In genomic region chr7:110221586-110222481, GRCm38 (mm10) we compare ENCODE assay signal across 8 mouse cellular contexts. TPM values are rescaled to one million over a fixed set of nuclear protein-coding genes. Genes with fewer than 3 reads are reported as not detected.
DNase-seq lines count a peak whose midpoint lies in the region; ATAC-seq and TF ChIP-seq lines count a peak whose summit lies in the region.

Swap70 (plus strand) TSS chr7:110221711.

- peaks cover 7 to 14% of the 10 kb centered on the region in 2 experiments for H3K4me1 ChIP-seq in MEL (ENCODE audit: control insufficient read depth in 1 of 2, insufficient read depth in 2 of 2, low read length in 2 of 2)
- H3K4me1 ChIP-seq in hindbrain, embryonic 10.5 days (replicated peaks) = peaks cover 14% of the 10 kb centered on the region
- peaks cover 3% of the 10 kb centered on the region for H3K4me1 ChIP-seq in lung, postnatal 0 days (ENCODE audit: insufficient read depth, low read depth, low read length)

- WGBS in hindbrain, embryonic 10.5 days = under 1% methylated on average over 73 of the region's 73 CpGs
- WGBS in lung, postnatal 0 days = under 1% methylated on average over 53 of the region's 73 CpGs

- peak in 2 of 3 experiments; percentile 30 to 46; a peak in 4 of 6 replicates for TF ChIP-seq CTCF in MEL (IDR thresholded peaks at IDR 0.05 in 2 of 3, conservative IDR thresholded peaks at IDR 0.05 in 1 of 3; ENCODE audit: control insufficient read depth in 1 of 3, insufficient read depth in 1 of 3, low read depth in 2 of 3, low read length in 3 of 3, poor library complexity in 1 of 3, severe bottlenecking in 1 of 3)
- TF ChIP-seq CTCF in lung, postnatal 0 days (IDR thresholded peaks at IDR 0.05) = peak; percentile 66

- ATAC-seq in frontal cortex, adult (ENCODE audit: low TSS enrichment) = peak; percentile 93
- peak; percentile 99 for ATAC-seq in lung, postnatal 0 days

- peak within 1 kb of the TSS; percentile 76 for H3K4me2 ChIP-seq in lung, postnatal 0 days (replicated peaks; ENCODE audit: low read depth, low read length)

- TF ChIP-seq RAD21 in MEL (IDR thresholded peaks at IDR 0.05; ENCODE audit: low read depth, low read length) = no peak

- H3K36me3 ChIP-seq in MEL (ENCODE audit: control insufficient read depth in 1 of 2, insufficient read depth in 2 of 2, low read length in 2 of 2) = peaks cover under 1 to 14% of the 10 kb centered on the region in 2 experiments; a peak in 3 of 4 replicates
- H3K36me3 ChIP-seq in hindbrain, embryonic 10.5 days = peaks cover 15% of the 10 kb centered on the region
- H3K36me3 ChIP-seq in lung, postnatal 0 days (ENCODE audit: insufficient read depth, low read length) = no peaks in the 10 kb centered on the region

- H3K27me3 ChIP-seq in MEL (ENCODE audit: control insufficient read depth in 1 of 2, insufficient read depth in 2 of 2, low read length in 2 of 2) = no peaks in the 10 kb centered on the region
- no peaks in the 10 kb centered on the region for H3K27me3 ChIP-seq in hindbrain, embryonic 10.5 days (ENCODE audit: insufficient read depth, poor library complexity, severe bottlenecking)
- H3K27me3 ChIP-seq in lung, postnatal 0 days (replicated peaks; ENCODE audit: insufficient read depth, low read length) = no peaks in the 10 kb centered on the region

- peak within 1 kb of the TSS; percentile 75 to 86 for H3K4me3 ChIP-seq in MEL (ENCODE audit: control insufficient read depth in 1 of 2, insufficient read depth in 1 of 2, low read depth in 2 of 2, low read length in 2 of 2)
- H3K4me3 ChIP-seq in hindbrain, embryonic 10.5 days = peak within 1 kb of the TSS; percentile 87
- H3K4me3 ChIP-seq in lung, postnatal 0 days (ENCODE audit: low read depth, low read length) = peak within 1 kb of the TSS; percentile 96

- H3K27ac ChIP-seq in MEL (ENCODE audit: control insufficient read depth, low read depth, low read length) = peak within 1 kb of the TSS; percentile 66
- H3K27ac ChIP-seq in hindbrain, embryonic 10.5 days = peak within 1 kb of the TSS; percentile 95
- H3K27ac ChIP-seq in lung, postnatal 0 days (ENCODE audit: low read length) = peak within 1 kb of the TSS; percentile 94

- peak; percentile 91 to 96 for TF ChIP-seq POLR2A in MEL (IDR thresholded peaks at IDR 0.05; ENCODE audit: control insufficient read depth in 1 of 2, insufficient read depth in 1 of 2, low read depth in 1 of 2, low read length in 2 of 2, poor library complexity in 1 of 2)

- no peak for TF ChIP-seq EP300 in MEL (IDR thresholded peaks at IDR 0.05; ENCODE audit: low read depth in 1 of 2, low read length in 2 of 2)
- no peak for TF ChIP-seq EP300 in lung, postnatal 0 days (IDR thresholded peaks at IDR 0.05)

- peaks cover 16% of the 10 kb centered on the region for H3K79me2 ChIP-seq in MEL (ENCODE audit: control insufficient read depth, insufficient read depth, low read length, poor library complexity)

- H3K9ac ChIP-seq in MEL (ENCODE audit: control insufficient read depth, low read depth, low read length, poor library complexity, severe bottlenecking) = peak within 1 kb of the TSS; percentile 76
- H3K9ac ChIP-seq in lung, postnatal 0 days (replicated peaks; ENCODE audit: low read depth) = peak within 1 kb of the TSS; percentile 91

- DNase-seq in MEL (ENCODE audit: low read depth, low spot score) = peak; percentile 93
- peak; percentile 48 for DNase-seq in cerebellum, adult 8-10 months
- DNase-seq in hindbrain, embryonic 10.5 days (ENCODE audit: low spot score) = peak; percentile 94
- peak; percentile 80 for DNase-seq in layer of hippocampus, adult 9-11 months
- DNase-seq in lung, postnatal 0 days (ENCODE audit: low spot score) = peak; percentile 98
- DNase-seq in ovary, postnatal 14 days (ENCODE audit: low spot score) = peak; percentile 83
- DNase-seq in thymus, postnatal 14 days = peak; percentile 87

- no peaks in the 10 kb centered on the region for H3K9me3 ChIP-seq in MEL (replicated peaks; ENCODE audit: insufficient read depth, low read length)
- no peaks in the 10 kb centered on the region for H3K9me3 ChIP-seq in hindbrain, embryonic 10.5 days
- H3K9me3 ChIP-seq in lung, postnatal 0 days (ENCODE audit: low read length) = no peaks in the 10 kb centered on the region

TF ChIP-seq in MEL, 35 proteins besides CTCF, POLR2A, EP300 and RAD21:
- TF ChIP-seq ELF1 (IDR thresholded peaks at IDR 0.05; ENCODE audit: low read depth, low read length) (no peak), TBP (IDR thresholded peaks at IDR 0.05; ENCODE audit: low read depth, low read length) (0 out of 2 replicates have a peak, but pooled peaks have one; percentile 25), POLR2AphosphoS2 (IDR thresholded peaks at IDR 0.05; ENCODE audit: low read length) (peak; percentile 93), RCOR1 (IDR thresholded peaks at IDR 0.05; ENCODE audit: low read depth, low read length) (no peak), MAFK (IDR thresholded peaks at IDR 0.05; ENCODE audit: borderline replicate concordance, low read depth, low read length) (no peak), MYB (IDR thresholded peaks at IDR 0.05; ENCODE audit: low read depth, low read length) (no peak), MXI1 (IDR thresholded peaks at IDR 0.05; ENCODE audit: low read depth, low read length) (peak; percentile 66; the same call in 1 of the 2 replicates), CHD1 (IDR thresholded peaks at IDR 0.05; ENCODE audit: low read depth, low read length) (no peak), CHD2 (IDR thresholded peaks at IDR 0.05; ENCODE audit: low read length) (no peak), ZMIZ1 (IDR thresholded peaks at IDR 0.05; ENCODE audit: low read depth, low read length) (peak; percentile 95), NELFE (IDR thresholded peaks at IDR 0.05; ENCODE audit: low read depth, low read length) (peak; percentile 94), HCFC1 (IDR thresholded peaks at IDR 0.05; ENCODE audit: low read depth, low read length) (peak; percentile 58), ZNF384 (IDR thresholded peaks at IDR 0.05; ENCODE audit: low read depth, low read length) (no peak; the same call in 1 of the 2 replicates), USF2 (IDR thresholded peaks at IDR 0.05; ENCODE audit: borderline replicate concordance in 1 of 2, insufficient read depth in 1 of 2, low read depth in 1 of 2, low read length in 2 of 2) (peak in 1 of 2 experiments; percentile 80; a peak in 3 of 4 replicates), TAL1 (IDR thresholded peaks at IDR 0.05; ENCODE audit: low read length) (no peak), E2F4 (IDR thresholded peaks at IDR 0.05; ENCODE audit: borderline replicate concordance, low read depth, low read length) (no peak), BHLHE40 (IDR thresholded peaks at IDR 0.05; ENCODE audit: borderline replicate concordance, low read depth, low read length) (0 out of 2 replicates have a peak, but pooled peaks have one; percentile 35), TCF12 (IDR thresholded peaks at IDR 0.05; ENCODE audit: low read depth, low read length) (peak; percentile 66; the same call in 1 of the 2 replicates), GATA1 (IDR thresholded peaks at IDR 0.05; ENCODE audit: low read depth, low read length) (no peak), GABPA (IDR thresholded peaks at IDR 0.05; ENCODE audit: low read depth, low read length) (no peak), JUND (IDR thresholded peaks at IDR 0.05; ENCODE audit: low read depth, low read length) (no peak), USF1 (IDR thresholded peaks at IDR 0.05; ENCODE audit: low read depth, low read length) (peak; percentile 96), MAX (IDR thresholded peaks at IDR 0.05; ENCODE audit: low read length) (no peak), ETS1 (IDR thresholded peaks at IDR 0.05; ENCODE audit: low read depth, low read length) (0 out of 2 replicates have a peak, but pooled peaks have one; percentile 36), MEF2A (IDR thresholded peaks at IDR 0.05; ENCODE audit: extremely low read depth, insufficient replicate concordance, low read depth, low read length, poor library complexity, severe bottlenecking) (no peak), SIN3A (IDR thresholded peaks at IDR 0.05; ENCODE audit: low read length) (peak; percentile 58; the same call in 1 of the 2 replicates)

RNA-seq across cellular contexts. Expression of gene Swap70, which starts in this region (rescaled TPM):
- 18.3 and 22.3 TPM in 2 replicates for total RNA-seq in MEL (2012; rRNA removed)
- polyA plus RNA-seq in MEL (2012; ENCODE audit: insufficient read depth in 1 of 2, insufficient read length in 2 of 2, low read depth in 1 of 2, low replicate concordance in 2 of 2, missing spikeins in 1 of 2) = 10 to 100 TPM in 1 of 2 experiments, not detected in 1; 23.3 TPM
- polyA plus RNA-seq in hindbrain, embryonic 10.5 days (2016; fragmentation: Nextera tagmentation; extraction: Ambion mirVana) = 18.1 and 26.6 TPM in 2 replicates
- polyA plus RNA-seq in lung, postnatal 0 days (2015; fragmentation: Nextera tagmentation; extraction: Ambion mirVana) = 38.4 and 38.9 TPM in 2 replicates

Comparison
In these comparisons a context has a peak if more than half of its experiments do, and no peak if none do; other contexts are left out.
1. Peak in every context shown above with its lines: DNase-seq, ATAC-seq, H3K4me3 ChIP-seq and H3K27ac ChIP-seq.
2. DNase-seq: peak in every context shown above with its lines; median percentile 98 in lung, postnatal 0 days; 94 in hindbrain, embryonic 10.5 days; 93 in MEL; 87 in thymus, postnatal 14 days; 83 in ovary, postnatal 14 days; 80 in layer of hippocampus, adult 9-11 months; 48 in cerebellum, adult 8-10 months.